Mouse (Mus musculus) heart, postnatal 36 days (tissue): Measurements from ENCODE around the gene Frmd4b. TPM values are rescaled to one million over a fixed set of nuclear protein-coding genes. Genes with fewer than 3 reads are reported as not detected.

ENCODE experiments used
- DNase-seq, 2 experiments: peaks; one replicate each; pipeline ENCODE4 v3.0.0; 2021 to 2022
- intact Hi-C: fragments of 180-260 bp; cut with DNase I; formaldehyde crosslinking; loops from one replicate; pipeline ENCODE4 v1.15.1; 2025
- total RNA-seq, 2 experiments: library from RNA; stranded (reverse); gene quantifications; 2 replicates each; pipeline ENCODE4 v1.2.3; 2021

The Frmd4b gene
- total RNA-seq, 2 experiments from 2014 or later = 16.2 to 19.7 TPM

DNA sequence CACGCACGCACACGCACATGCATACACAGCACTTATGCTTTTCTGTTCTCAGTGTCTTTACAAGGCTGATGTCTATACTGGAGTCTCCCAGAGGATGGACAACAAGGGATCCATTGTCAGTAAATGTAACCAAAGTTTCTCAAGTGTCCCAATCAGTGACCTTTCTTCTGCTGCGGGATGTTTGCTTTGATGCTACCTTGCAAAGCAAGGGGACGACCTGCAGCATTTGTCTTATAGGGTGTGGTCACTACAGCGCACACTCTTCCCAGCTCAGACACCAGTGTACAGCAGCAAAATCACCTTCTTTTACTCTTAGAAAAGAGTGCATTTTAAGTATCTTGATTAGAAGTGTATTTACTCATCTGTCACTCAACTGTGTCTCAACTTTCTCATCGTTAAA is 35.4 kb downstream of the Frmd4b start:
- DNase-seq = no peak
- intact Hi-C loops = no loop called here

DNA sequence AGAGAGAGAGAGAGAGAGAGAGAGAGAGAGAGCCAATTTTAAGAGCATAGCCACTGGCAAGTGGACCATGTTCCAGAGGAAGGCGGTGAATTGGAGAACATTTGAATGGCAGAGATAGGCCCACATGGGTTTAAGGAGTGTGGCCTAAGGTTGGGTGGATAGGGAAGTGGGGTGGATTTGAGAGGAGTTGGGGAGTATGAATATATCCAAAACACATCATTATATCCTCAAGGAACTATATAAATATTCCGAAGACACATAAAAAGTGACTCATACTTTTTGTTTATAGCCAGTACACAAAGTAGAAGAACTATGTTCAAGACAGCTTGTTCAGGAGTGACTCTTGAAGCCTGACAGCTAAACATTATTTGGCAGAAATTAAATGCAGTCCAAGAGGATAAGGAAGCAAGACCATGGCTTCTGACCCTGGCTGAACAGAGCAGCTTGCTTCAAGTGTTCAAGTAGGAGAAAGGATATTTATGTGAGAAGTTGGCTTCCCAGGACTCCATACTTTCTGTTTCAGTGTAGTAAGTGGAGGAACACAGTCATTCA is 36.8 kb downstream of the Frmd4b start:
- intact Hi-C loops = no loop called here
- no peak for DNase-seq

DNA sequence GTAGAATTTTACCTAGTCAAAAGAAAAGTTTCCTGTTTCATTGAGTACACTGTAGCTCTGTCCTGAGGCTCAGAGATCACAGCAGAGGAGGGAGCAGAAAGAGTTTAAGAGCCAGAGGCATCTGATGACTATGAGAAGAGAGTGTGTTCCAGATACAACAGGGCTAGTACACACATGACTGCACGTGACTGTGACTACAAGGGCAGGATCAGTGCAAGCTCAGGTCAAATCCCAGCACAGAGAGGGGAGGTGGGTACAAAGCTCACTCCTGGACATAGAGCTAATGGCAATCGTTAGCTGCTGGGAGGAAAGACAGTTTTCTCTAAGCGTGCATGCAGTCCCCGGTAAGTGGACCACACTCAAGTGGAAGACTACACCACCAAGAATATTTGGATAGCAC is 37.6 kb downstream of the Frmd4b start:
- intact Hi-C loops = no loop called here
- DNase-seq = no peak

DNA sequence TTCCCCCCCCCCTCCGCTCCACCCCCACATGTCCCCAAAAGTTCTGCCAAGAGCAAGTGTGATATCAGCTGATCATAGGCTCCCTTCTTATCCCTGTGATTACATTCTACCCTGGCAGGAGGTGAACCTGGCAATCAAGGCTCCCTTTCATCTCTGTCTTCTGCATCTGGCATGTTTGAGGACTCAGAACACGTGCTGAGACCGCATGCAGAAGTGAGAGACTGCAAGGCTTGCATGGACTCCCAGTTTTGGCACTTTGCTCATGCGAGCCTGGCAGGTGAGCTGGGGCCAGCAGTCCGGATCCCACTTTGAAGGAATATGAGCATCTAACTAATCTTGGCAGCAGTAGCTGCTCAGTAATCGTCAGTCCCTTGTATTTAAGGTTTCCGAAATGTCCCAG is 39.1 kb downstream of the Frmd4b start:
- DNase-seq = no peak
- intact Hi-C loops = no loop called here

DNA sequence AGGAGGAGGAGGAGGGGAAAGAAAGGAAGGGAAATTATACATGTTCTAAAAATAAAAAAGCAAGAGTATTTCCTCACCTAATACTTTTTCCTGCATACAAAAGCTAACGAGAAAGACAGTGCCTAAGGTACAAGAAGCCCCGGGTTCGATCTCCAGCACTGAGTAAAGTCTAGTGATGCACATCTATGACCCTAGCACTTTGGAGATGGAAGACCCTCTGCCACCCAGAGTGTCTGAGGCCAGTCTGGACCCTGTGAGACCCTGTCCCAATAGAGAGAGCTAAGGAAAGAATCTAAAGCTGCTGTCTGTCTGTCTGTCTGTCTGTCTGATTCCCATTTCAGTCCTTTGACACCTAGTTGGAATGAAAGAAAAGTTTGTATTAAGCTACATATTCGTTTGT is 40.0 kb downstream of the Frmd4b start:
- DNase-seq = no peak
- intact Hi-C loops = no loop called here

DNA sequence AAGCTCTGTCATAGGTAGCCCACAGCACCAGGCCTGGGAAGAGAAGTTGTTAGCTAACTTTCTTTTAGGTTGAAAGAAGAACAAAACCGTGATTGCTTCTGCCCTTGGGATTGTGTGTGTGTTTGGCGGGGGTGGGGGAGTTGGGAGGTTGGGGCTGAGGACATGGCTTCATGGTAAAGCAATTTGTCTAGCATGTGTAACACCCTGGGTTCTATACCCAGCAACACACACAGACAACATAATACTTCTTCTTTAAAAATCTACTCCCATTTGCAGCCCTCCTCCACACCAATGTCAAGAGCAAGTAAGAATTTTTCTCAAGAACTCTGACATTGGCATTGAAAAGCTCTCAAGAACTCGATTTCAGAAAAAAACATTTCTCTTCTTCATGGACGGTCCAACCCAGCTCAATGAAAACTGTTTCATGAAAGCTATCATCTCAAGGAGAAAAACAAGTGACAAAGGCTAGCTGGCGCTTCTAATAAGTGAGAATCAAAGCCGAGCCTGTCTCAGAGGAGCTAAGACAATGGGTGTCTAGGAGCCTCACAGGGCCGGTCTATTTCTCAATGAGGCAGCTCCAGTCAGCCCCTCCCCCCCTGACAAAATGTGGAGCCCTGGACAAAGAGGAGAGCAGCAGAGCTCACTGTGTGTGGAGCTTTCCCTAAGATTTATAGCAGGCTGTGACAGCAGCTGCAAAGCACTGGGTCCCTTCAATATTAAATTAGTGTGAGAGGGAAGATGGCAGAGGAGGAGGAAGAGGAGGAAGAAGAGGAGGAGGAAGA is 40.6 kb downstream of the Frmd4b start:
- DNase-seq = no peak
- intact Hi-C loops = no loop called here

DNA sequence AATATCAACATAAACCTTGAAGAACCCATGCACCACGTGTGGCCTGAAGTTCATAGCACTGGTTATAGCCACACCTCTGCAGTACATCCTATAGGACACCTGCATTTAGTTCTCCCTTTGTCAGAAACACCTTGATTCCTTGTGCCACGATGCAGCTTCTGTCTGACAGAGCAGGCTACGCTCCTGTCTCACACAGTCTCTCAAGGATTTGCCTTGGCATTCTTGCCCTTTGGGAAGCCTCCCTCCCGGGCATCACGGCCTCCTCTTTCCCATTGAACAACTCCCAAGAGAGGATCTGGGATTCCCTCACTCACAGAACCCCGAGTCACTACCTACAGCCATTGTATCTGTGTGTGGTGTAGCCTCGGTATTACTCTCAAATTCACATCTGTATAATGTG is 41.2 kb downstream of the Frmd4b start:
- intact Hi-C loops = no loop called here
- DNase-seq = no peak

DNA sequence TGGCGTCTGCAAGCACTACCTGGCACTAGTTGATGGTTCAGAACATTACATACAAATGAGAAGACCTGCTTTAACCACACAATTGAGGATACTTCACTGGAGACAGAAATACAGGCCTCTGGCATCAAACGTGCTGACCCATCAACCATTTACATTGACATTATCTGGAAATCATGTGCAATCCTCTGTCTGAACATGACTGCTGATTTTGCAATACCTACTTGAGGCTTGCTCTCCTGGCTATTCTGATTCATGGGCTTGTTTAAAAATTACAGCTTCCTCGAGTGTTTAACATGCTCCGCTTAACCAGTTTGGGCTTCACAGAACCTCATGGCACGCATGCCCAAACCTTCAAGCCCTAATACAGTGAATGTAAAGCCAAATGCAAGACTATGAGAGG is 42.4 kb downstream of the Frmd4b start:
- no peak for DNase-seq
- intact Hi-C loops = no loop called here

DNA sequence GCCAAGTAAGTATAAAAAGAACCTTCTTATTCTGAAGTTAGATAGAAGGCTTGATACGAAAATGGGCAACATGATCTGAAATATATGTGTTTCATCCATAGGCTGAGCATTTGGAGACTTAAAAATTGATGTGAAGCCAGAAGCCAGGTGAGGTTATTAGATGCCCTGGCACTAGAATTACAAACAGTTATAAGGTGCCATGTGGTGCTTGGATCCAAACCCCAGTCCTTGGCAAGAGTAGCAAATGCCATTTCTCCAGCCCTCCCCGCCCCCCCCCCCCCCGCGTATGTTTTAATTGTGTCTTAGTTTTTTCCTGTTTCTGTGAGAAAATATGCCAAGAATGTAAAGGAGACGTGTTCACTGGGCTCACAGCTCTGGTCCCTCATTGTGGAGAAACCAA is 45.1 kb downstream of the Frmd4b start:
- DNase-seq = no peak
- intact Hi-C loops = no loop called here

DNA sequence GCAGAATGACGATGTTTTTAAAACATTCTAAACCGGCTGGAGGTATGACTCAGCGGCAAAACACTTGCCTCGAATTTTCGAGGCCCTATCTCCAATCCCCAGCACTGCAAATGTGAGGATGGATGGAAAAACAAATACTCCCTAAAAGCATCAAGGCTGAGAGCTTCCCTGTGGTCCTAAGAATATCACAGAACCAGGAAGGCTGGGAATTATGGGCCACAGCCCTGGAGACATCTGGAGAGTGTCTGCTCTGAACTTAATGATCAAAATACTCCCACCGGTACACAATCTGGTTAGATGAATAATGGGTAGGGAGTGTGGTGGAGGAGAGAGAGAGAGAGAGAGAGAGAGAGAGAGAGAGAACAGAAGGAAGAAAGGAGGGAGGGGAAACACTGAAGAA is 48.8 kb downstream of the Frmd4b start:
- no peak for DNase-seq
- intact Hi-C loops = no loop called here

DNA sequence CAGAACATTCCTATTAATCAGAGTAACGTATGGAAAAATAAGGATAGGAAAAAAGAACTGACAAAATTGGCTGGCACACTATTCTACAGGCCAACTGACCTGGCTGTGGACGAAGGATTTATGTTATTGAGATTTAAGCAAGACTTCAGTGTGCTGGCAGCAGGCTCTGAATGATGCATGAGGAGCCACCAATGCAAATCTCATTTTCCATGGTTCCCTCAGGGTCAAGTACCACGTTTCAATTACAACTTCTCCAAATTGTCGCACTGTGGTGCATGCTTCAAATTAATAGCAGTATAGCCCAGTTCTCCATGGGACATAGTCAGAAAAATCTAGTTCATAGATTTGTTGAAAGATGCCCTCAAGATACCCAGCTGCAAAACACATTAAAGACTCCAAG is 50.6 kb downstream of the Frmd4b start:
- intact Hi-C loops = no loop called here
- no peak for DNase-seq

DNA sequence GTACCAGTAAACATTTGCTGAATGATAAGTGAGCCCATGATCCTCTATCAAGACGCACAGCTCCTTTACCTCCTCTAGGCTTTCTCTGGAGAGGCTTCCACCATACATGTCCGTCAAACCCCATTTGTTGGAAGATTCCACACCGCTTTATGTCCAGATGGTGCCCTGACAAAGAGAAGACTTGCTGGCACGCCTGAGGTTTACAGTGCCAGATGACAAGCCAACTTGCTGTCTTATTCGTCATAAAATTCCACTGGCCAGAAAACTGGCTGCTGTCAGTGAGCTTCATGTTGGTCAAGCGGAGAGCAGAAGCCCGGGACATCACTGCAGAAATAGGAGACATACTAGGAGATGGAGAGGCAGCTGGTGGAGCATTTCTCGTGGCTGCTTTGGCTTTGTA is 60.2 kb downstream of the Frmd4b start:
- intact Hi-C loops = no loop called here
- no peak for DNase-seq

DNA sequence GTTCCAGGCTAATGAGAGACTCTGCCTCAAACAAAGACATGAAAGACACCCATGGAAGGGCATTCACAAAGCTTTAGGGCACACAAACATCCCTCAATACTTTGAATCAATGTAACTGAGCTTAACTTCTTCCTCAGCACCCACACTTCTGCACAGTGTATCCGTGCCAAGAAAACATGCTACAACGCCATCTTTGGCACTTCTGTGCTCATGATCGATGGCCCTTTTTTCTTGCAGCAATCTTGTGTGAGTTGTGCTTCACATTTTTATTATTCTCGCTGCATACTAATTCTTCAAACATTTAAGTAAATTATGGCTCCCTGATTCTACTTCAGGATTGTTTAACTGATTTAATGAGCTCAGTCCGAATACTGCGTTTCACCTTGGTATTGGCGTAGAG is 61.7 kb downstream of the Frmd4b start:
- intact Hi-C loops = no loop called here
- no peak for DNase-seq

DNA sequence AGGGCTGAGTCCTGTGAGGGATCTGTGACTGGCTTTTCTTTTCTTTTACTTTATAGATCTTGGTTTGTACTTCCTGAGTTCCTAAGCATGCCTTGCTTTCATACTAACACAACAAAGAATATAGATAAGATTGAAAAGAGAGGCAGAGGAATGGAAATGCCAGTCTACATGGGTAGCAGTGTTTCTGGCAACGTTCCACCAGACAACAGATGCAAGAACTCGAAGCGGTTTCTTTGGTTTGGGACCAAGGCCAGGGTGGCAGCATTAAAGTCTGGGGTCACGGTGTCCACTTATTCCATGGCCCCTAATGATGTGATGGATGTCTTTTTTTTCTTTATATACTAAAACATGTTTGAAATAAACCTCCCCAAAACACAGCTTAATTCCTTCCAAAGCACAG is 63.9 kb downstream of the Frmd4b start:
- no peak for DNase-seq
- intact Hi-C loops = no loop called here

DNA sequence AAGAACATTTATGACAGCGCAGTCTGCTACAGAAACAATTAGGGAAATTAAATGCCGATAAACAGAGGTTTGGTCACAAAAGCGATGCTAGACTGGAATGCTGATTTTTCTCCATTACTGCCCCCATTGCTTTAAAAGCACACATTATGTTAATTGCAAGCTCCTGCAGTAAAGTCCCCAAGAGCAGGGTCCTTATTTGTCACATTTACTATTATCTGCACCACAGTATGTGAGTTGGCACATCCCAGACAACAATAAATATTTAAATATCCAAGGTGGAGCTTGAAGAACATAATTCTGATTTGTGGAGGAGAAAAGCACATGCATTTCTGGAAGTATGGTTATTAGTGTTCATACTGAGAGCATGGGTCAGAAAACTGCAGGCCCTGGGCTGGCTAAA is 64.8 kb downstream of the Frmd4b start:
- no peak for DNase-seq
- intact Hi-C loops = no loop called here

DNA sequence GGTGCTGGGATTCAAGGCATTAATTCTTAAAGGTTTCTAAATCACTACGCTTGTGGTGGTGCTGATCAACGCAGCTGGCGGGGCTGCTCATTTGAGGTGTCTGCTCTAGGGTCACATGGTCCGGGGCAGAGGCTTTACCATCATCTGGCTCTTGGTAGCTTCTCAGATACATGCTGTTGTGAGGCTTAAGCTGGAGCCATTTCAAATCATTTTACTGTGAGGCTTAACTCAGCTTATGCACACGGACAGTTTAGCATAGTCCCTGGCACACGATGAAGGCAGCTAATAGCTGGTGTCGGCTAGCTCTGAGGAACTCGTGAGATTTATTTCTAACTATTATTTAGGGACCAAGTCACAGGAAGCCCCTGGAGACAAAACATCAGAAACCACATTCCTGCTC is 65.5 kb downstream of the Frmd4b start:
- intact Hi-C loops = no loop called here
- no peak for DNase-seq

DNA sequence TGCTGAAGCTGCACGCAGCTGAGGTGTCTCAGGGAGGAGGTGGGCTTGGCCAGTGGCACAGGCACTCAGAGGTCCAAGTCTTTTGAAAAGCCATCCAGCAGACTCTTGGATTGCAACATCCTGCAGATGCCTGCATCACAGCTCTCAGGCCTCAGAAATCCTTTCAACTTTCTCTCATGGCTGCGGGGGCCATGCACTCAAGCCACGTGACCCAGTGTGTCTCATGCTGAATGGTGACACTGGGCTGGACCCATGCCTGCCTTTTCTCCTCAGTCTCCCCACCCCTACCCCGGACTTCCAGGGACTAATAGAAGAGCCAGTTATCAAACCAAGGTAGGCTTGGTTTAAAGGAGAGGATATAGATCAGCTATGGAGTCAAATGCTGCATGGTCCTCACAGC is 66.2 kb downstream of the Frmd4b start:
- intact Hi-C loops = no loop called here
- DNase-seq = no peak

DNA sequence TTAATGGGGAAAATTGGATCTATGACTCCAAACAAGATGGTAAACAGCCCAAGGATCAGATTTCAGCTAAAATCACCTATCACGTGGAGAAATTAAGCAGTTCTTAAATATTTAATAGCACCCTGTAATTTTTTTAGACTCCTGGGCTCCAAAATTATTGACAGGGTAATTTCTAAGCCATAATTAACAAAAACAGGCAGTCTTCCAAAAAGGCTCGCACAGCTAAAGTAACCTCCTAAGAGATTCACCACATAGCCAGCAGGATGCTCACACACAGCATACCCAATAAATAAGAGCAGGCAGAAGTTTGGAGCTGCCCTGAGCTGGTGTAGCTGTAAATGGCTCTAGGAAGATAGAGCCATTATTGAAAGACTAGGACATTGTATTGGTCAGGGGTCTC is 76.9 kb downstream of the Frmd4b start:
- no peak for DNase-seq
- intact Hi-C loops = no loop called here

DNA sequence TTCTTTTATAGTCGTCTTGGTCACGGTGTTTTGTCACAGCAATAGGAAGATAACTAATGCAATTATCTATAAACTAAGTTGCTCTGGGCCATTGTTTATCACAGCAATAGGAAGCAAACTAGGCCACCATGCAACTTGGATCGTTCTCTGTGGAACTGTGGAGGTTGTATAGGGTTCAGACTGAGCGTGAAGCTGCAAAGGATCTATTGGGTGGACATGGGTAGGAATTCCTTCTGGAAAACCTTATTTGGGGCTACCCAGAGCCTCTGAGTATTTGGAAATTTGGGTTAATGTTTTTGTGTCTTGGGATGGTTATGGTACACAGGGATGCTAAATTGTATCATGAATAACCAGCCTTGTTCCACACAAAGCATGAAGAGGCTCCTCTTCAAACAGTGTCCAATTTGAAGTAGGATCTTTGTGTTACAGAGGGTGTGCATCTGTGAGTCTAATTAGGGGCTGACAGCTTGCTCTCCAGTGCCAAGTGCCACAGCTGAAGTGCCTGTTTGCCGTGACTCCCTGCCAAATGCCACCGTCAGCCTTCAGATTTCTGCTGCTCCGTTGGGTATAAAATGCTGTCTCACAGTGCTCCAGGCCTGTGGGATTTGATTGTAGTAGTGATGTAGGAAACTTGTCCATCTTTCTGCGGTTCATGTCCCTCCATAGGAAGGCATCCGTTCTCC is 81.4 kb downstream of the Frmd4b start:
- DNase-seq = no peak

DNA sequence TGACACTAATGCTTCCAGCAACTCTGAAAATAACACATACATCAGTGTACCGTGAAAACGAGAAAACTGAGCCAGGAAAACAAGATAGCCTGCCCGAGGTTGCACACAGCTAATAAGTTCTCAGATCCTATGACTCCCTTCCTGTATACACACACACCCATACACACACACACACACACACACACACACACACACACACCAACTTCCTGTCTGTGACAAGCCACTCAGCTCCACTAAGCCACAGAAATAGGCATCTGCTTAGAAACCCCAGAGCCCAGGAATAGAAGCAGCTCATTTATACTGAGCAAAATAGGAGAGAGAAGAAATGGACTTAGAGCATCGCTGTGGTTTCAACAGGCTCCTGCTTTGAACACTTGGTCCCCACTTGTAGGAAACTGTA is 86.3 kb downstream of the Frmd4b start:
- intact Hi-C loops = no loop called here
- no peak for DNase-seq

More for the DNA sequence above, 81.4 kb downstream of the Frmd4b start:
- intact Hi-C loops = no loop called here

DNA sequence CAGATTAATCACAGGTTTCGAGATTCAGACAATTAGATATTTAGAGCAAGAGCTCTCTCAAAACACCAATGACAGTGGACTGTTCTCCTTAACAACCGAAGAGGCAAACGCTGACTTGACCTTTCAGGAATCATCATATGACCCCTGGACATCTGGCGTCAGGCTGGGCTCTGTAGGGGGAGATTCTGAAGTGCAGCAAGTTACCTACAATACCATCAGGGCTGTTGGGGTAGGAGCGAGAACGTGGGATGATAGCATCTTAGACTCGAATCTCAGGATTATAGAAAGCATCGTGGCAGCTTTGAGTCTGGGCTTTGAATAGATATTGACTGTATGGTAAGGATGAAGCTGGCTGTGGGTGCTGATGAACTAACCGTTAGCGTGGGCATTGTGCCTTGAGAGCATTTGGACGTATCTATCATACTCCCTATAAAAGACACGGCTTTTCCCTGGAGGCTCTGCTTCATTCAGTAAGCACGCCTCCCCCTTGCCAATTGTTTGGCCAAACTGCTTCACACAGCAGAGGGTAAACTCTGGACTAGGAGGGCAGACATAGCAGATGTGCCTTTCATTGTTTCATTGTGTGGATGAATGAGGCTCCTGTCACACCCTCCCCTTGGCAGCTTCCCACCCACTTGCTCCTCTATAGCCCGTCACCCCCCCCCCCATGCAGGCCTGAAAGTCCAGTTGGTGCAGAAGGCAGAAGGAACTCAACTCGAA is 88.2 kb downstream of the Frmd4b start:
- no peak for DNase-seq
- intact Hi-C loops = loop anchor here (5.0 to 10.0 kb wide), 3 partner anchors 88 to 382 kb away; partner anchors contain the start of genes Eogt, Frmd4b and Tmf1
